Mouse (Mus musculus): ENCODE measurements at regions not wholly inside any gene's neighbourhood (a gene's known extent, or its start where the extent isn't known, plus 50 kb on each side); places are given as distances from the start of the nearest gene placed in this dataset.

GRCm38 (mm10) chr12:35640911-35641345, 106.1 kb upstream of the Ahr start:
- DNase-seq (ENCODE audit: low spot score in 2 of 2): no peak

GRCm38 (mm10) chr12:35623484-35623883, 88.6 kb upstream of the Ahr start:
- DNase-seq (ENCODE audit: low spot score in 2 of 2): no peak

- no peak for DNase-seq (ENCODE audit: low spot score in 2 of 2)
Measured at GRCm38 (mm10) chr12:35614885-35615284, 80.0 kb upstream of the Ahr start.

GRCm38 (mm10) chr12:35607652-35608051, 72.8 kb upstream of the Ahr start:
- DNase-seq (ENCODE audit: low spot score in 2 of 2): no peak

- no peak for DNase-seq (ENCODE audit: low spot score in 2 of 2)
Measured at GRCm38 (mm10) chr12:35603742-35604141, 68.9 kb upstream of the Ahr start.

GRCm38 (mm10) chr12:35602589-35602988, 67.8 kb upstream of the Ahr start:
- DNase-seq (ENCODE audit: low spot score in 2 of 2): no peak

GRCm38 (mm10) chr12:35598298-35598697, 63.5 kb upstream of the Ahr start:
- no peak for DNase-seq (ENCODE audit: low spot score in 2 of 2)

DNA sequence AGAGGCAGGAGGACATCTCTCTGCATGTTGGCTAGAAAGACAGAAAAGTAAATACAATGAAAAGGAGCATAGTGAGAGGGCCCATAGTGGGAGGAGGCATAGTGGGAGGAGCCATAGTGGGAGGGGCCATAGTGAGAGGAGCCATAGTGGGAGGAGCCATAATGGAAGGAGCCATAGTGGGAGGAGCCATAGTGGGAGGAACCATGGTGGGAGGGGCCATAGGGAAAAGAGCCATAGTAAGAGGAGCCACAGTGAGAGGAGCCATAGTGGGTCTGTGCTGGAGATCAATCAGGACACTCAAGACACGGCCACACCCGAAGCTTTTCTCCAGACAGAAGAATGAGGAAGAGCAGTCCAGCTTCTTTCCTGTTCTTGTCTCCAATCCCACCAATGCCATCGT, 58.0 kb upstream of the Ahr start:
- no peak for DNase-seq (ENCODE audit: low spot score in 2 of 2)
